Mouse (Mus musculus) MEL (cell line): Measurements from ENCODE around the gene Tspan18.

ENCODE experiments used
- BHLHE40 ChIP-seq: IDR thresholded peaks from 2 replicates; pipeline ENCODE4 v1.6.1; 2012; ENCODE audit warnings: low read depth, mild to moderate bottlenecking, inconsistent platforms, low read length, improper control_type of control experiment, borderline replicate concordance
- CHD1 ChIP-seq: IDR thresholded peaks from 2 replicates; pipeline ENCODE4 v1.6.1; 2012; ENCODE audit warnings: low read depth, mild to moderate bottlenecking, inconsistent platforms, low read length, improper control_type of control experiment
- CTCF ChIP-seq, 3 experiments: IDR thresholded peaks in 2 of 3; conservative IDR thresholded peaks in 1 of 3; 2 replicates each; pipeline ENCODE4 v1.5.1; 2011 to 2012; ENCODE audit warnings: low read length in 3 of 3, low read depth in 2 of 3, mild to moderate bottlenecking in 2 of 3, improper control_type of control experiment in 1 of 3, inconsistent platforms in 1 of 3, mixed read lengths in 1 of 3, moderate library complexity in 1 of 3; ENCODE audit not compliant: control insufficient read depth in 1 of 3, insufficient read depth in 1 of 3, poor library complexity in 1 of 3, severe bottlenecking in 1 of 3
- E2F4 ChIP-seq: IDR thresholded peaks from 2 replicates; pipeline ENCODE4 v1.6.1; 2011; ENCODE audit warnings: low read depth, low read length, improper control_type of control experiment, borderline replicate concordance
- EP300 ChIP-seq, 2 experiments: IDR thresholded peaks; 2 replicates each; pipeline ENCODE4 v1.6.1; 2011; ENCODE audit warnings: improper control_type of control experiment in 2 of 2, low read length in 2 of 2, low read depth in 1 of 2, mild to moderate bottlenecking in 1 of 2
- ETS1 ChIP-seq: IDR thresholded peaks from 2 replicates; pipeline ENCODE4 v1.6.1; 2012; ENCODE audit warnings: low read depth, mild to moderate bottlenecking, inconsistent platforms, low read length, improper control_type of control experiment, moderate library complexity
- MAX ChIP-seq: IDR thresholded peaks from 2 replicates; pipeline ENCODE4 v1.6.1; 2011; ENCODE audit warnings: low read length, improper control_type of control experiment
- MYC ChIP-seq: IDR thresholded peaks from 2 replicates; pipeline ENCODE4 v1.6.1; 2011; ENCODE audit warnings: low read depth, mild to moderate bottlenecking, low read length, improper control_type of control experiment, moderate library complexity
- POLR2A ChIP-seq, 2 experiments: IDR thresholded peaks; 2 replicates each; pipeline ENCODE4 v1.6.1; 2011 to 2012; ENCODE audit warnings: low read length in 2 of 2, mild to moderate bottlenecking in 2 of 2, control low read depth in 1 of 2, improper control_type of control experiment in 1 of 2, low read depth in 1 of 2, moderate library complexity in 1 of 2; ENCODE audit not compliant: control insufficient read depth in 1 of 2, insufficient read depth in 1 of 2, poor library complexity in 1 of 2
- RCOR1 ChIP-seq: IDR thresholded peaks from 2 replicates; pipeline ENCODE4 v1.6.1; 2012; ENCODE audit warnings: low read depth, mild to moderate bottlenecking, inconsistent platforms, low read length, improper control_type of control experiment
- SIN3A ChIP-seq: IDR thresholded peaks from 2 replicates; pipeline ENCODE4 v1.6.1; 2012; ENCODE audit warnings: low read length, improper control_type of control experiment, inconsistent platforms
- UBTF ChIP-seq: IDR thresholded peaks from 2 replicates; pipeline ENCODE4 v1.6.1; 2012; ENCODE audit warnings: low read depth, mild to moderate bottlenecking, inconsistent platforms, low read length, improper control_type of control experiment, moderate library complexity, borderline replicate concordance; ENCODE audit not compliant: insufficient read depth
- USF2 ChIP-seq, 2 experiments: IDR thresholded peaks; 2 replicates each; pipeline ENCODE4 v1.6.1; 2011 to 2012; ENCODE audit warnings: improper control_type of control experiment in 2 of 2, low read length in 2 of 2, borderline replicate concordance in 1 of 2, inconsistent platforms in 1 of 2, low read depth in 1 of 2, mild to moderate bottlenecking in 1 of 2; ENCODE audit not compliant: insufficient read depth in 1 of 2
- ZNF384 ChIP-seq: IDR thresholded peaks from 2 replicates; pipeline ENCODE4 v1.6.1; 2012; ENCODE audit warnings: low read depth, mild to moderate bottlenecking, inconsistent platforms, low read length, improper control_type of control experiment

DNA sequence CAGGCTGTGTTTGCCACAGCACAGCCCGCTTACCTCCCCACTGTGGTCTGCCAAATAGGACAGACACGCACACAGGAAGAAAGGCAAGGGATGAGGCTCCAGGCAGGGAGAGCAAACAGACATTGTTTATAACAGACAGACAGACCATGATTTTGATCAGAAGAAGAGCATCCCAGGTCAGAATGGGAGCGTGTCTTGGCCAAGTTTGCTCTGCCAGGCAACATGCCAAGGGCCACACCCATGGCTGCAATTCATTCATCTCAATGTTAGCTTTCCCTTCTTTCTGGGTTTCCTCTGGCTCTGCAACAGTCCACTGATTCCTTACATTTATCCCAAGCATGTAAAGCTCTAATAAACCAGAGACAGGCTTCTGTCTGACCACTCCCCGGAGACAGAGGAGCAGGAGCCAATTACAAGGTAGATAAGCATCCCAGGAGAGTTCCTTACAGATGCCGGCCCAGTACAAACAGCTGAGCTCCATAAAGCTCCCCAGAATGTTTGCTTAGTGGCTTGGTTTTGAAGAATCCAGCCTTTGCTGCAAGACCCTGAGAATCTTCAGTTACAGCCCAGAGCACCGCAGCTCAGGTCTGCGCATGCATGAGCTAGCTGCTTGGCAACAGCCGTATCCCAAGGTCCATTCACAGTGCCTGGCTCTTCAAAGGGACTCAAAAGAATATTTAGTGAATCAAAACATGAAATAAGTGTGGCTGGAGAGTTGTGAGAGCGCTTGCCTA lies 5.2 kb upstream of the Tspan18 start:
- TF ChIP-seq EP300 (IDR thresholded peaks at IDR 0.05; ENCODE audit: low read depth in 1 of 2, low read length in 2 of 2) (peak; percentile 51 to 52; a peak in 3 of 4 replicates), CTCF (IDR thresholded peaks at IDR 0.05 in 2 of 3, conservative IDR thresholded peaks at IDR 0.05 in 1 of 3; ENCODE audit: control insufficient read depth in 1 of 3, insufficient read depth in 1 of 3, low read depth in 2 of 3, low read length in 3 of 3, poor library complexity in 1 of 3, severe bottlenecking in 1 of 3) (no peak), ZNF384 (no peak), MYC (0 out of 2 replicates have a peak, but pooled peaks have one; percentile 23), SIN3A (no peak), ETS1 (peak; percentile 43; the same call in 1 of the 2 replicates), MAX (no peak), BHLHE40 (no peak), CHD1 (no peak), E2F4 (no peak), UBTF (no peak), USF2 (IDR thresholded peaks at IDR 0.05; ENCODE audit: borderline replicate concordance in 1 of 2, insufficient read depth in 1 of 2, low read depth in 1 of 2, low read length in 2 of 2) (no peak), RCOR1 (no peak), POLR2A (IDR thresholded peaks at IDR 0.05; ENCODE audit: control insufficient read depth in 1 of 2, insufficient read depth in 1 of 2, low read depth in 1 of 2, low read length in 2 of 2, poor library complexity in 1 of 2) (no peak)
